Mouse (Mus musculus): ENCODE measurements at regions not wholly inside any gene's neighbourhood (a gene's known extent, or its start where the extent isn't known, plus 50 kb on each side); places are given as distances from the start of the nearest gene placed in this dataset.

DNA sequence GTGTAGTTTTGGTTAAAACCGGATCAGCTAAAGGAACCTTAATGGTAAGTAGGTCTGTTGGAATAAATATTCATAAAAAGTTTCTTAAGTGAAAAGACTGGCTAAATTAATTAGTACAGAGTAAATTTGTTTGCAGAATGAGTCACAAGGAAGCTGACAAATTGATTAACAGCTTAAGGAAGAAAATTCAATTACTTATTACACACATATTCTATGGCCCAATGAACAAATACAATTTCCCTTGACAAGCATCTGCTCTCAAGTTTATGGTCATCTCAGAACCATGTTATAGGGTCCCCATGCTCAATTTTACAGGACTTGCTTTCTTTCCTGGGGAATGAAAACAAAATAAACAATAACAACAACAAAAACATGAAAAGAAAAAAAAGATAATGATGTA is 231.4 kb upstream of the Frg1 start:
- Histone ChIP-seq H3K27me3 (ENCODE audit: control insufficient read depth, insufficient read depth, low read length) (no peaks in the 10 kb centered on the region), H3K27ac (ENCODE audit: insufficient read depth, low read length) (no peak overlapping the region), H3K4me1 (ENCODE audit: control insufficient read depth, insufficient read depth, low read length) (no peaks in the 10 kb centered on the region), H3K4me3 (replicated peaks; ENCODE audit: insufficient read depth, low read depth, low read length) (no peak overlapping the region)
- 86% methylated on average over 1 of the region's 1 CpGs for WGBS
- DNase-seq = no peak
- TF ChIP-seq CTCF (IDR thresholded peaks at IDR 0.05; ENCODE audit: borderline replicate concordance, insufficient read depth, low read depth, low read length) (no peak), POLR2A (IDR thresholded peaks at IDR 0.05; ENCODE audit: borderline replicate concordance, insufficient read depth, low read length) (no peak)

DNA sequence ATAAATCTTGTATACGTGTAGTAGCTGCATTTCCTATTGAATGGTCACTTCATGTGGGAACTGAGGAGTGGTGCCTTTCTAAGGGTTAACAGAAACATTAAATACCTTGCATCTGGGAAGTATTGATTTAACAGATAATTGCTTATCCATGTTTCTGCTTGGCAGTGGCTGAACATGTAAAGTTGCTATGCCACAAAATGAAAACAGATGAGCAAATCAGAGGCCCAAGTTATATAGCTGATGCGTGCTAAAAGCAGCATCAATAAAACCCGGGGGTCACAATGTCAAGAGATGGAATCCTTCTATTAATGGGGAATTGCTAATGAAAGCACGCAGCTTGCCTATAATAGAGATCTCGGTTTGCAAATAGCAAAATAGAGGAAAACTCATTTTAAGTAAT is 227.8 kb upstream of the Frg1 start:
- 89% methylated on average over 5 of the region's 5 CpGs for WGBS
- Histone ChIP-seq H3K4me3 (replicated peaks; ENCODE audit: insufficient read depth, low read depth, low read length) (no peak overlapping the region), H3K27ac (ENCODE audit: insufficient read depth, low read length) (no peak overlapping the region), H3K4me1 (ENCODE audit: control insufficient read depth, insufficient read depth, low read length) (no peaks in the 10 kb centered on the region), H3K27me3 (ENCODE audit: control insufficient read depth, insufficient read depth, low read length) (no peaks in the 10 kb centered on the region)
- TF ChIP-seq POLR2A (IDR thresholded peaks at IDR 0.05; ENCODE audit: borderline replicate concordance, insufficient read depth, low read length) (no peak), CTCF (IDR thresholded peaks at IDR 0.05; ENCODE audit: borderline replicate concordance, insufficient read depth, low read depth, low read length) (no peak)
- no peak for DNase-seq

DNA sequence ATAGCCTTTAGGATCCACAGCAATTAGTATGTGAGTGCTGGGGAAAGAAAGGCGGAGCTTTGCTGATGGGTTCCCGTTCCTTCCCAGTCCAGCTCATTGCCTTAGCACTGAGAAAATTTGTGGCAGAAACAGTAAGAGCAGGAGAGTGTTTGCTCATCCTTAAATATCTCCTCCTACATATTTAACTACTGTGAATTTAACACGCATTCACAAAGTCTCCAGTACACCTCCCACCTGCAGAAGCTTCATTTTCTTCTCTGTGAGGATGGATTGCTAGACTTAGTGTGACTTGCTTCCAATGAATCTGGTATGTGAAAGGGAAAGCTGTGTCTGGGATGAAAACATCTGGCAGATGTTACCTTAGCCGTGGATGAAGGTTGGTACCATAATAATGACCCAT is 207.0 kb upstream of the Frg1 start:
- TF ChIP-seq POLR2A (IDR thresholded peaks at IDR 0.05; ENCODE audit: borderline replicate concordance, insufficient read depth, low read length) (no peak), CTCF (IDR thresholded peaks at IDR 0.05; ENCODE audit: borderline replicate concordance, insufficient read depth, low read depth, low read length) (no peak)
- Histone ChIP-seq H3K27me3 (ENCODE audit: control insufficient read depth, insufficient read depth, low read length) (no peaks in the 10 kb centered on the region), H3K4me1 (ENCODE audit: control insufficient read depth, insufficient read depth, low read length) (no peaks in the 10 kb centered on the region), H3K27ac (ENCODE audit: insufficient read depth, low read length) (no peak overlapping the region), H3K4me3 (replicated peaks; ENCODE audit: insufficient read depth, low read depth, low read length) (no peak overlapping the region)
- DNase-seq = no peak
- WGBS = 93% methylated on average over 4 of the region's 4 CpGs

DNA sequence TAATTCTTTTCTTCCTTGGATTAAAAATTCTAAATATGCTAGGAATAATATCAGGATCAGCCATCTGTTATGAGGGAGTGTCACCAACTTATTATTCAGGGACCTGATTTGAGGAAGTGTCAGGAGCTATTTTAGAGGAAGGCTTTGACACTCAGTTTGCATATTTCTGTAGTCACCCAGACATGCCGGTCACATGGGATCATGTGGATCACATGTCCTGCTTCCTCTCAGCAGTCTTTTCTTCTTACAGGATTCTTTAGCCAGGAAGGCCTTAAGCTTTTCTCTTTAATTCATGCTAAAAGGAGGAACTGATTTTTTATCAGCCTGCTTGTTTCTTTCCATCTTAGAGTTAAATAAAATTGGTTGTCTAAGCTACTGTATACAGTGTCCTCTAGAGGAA is 183.4 kb upstream of the Frg1 start:
- H3K4me3 ChIP-seq (replicated peaks; ENCODE audit: insufficient read depth, low read depth, low read length) = no peak overlapping the region
- no peak overlapping the region for H3K27ac ChIP-seq (ENCODE audit: insufficient read depth, low read length)
- H3K27me3 ChIP-seq (ENCODE audit: control insufficient read depth, insufficient read depth, low read length) = no peaks in the 10 kb centered on the region
- 63% methylated on average over 1 of the region's 1 CpGs for WGBS
- no peak for DNase-seq
- TF ChIP-seq CTCF (IDR thresholded peaks at IDR 0.05; ENCODE audit: borderline replicate concordance, insufficient read depth, low read depth, low read length) (no peak), POLR2A (IDR thresholded peaks at IDR 0.05; ENCODE audit: borderline replicate concordance, insufficient read depth, low read length) (no peak)
- H3K4me1 ChIP-seq (ENCODE audit: control insufficient read depth, insufficient read depth, low read length) = no peaks in the 10 kb centered on the region

DNA sequence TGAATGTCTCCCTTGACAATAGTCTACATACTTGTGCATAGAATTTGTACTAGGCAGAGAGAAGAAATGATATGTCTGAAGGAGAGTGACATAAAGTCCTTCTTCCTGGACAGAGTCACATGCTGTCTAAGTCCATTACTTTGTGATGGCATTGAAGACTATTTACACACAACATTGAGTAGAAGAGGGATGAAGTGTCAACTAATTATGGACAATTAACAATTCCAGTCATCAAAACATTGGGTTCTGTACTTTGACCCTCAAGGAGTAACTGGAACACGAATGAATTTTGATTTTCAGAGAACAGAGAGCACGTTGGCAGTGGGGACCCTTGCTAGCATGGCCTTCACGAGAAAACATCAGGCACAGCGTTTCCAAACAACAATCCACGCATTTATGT is 177.6 kb upstream of the Frg1 start:
- TF ChIP-seq CTCF (IDR thresholded peaks at IDR 0.05; ENCODE audit: borderline replicate concordance, insufficient read depth, low read depth, low read length) (no peak), POLR2A (IDR thresholded peaks at IDR 0.05; ENCODE audit: borderline replicate concordance, insufficient read depth, low read length) (no peak)
- no peak for DNase-seq
- Histone ChIP-seq H3K4me1 (ENCODE audit: control insufficient read depth, insufficient read depth, low read length) (no peaks in the 10 kb centered on the region), H3K27ac (ENCODE audit: insufficient read depth, low read length) (no peak overlapping the region), H3K4me3 (replicated peaks; ENCODE audit: insufficient read depth, low read depth, low read length) (no peak overlapping the region), H3K27me3 (ENCODE audit: control insufficient read depth, insufficient read depth, low read length) (no peaks in the 10 kb centered on the region)
- WGBS = 89% methylated on average over 5 of the region's 5 CpGs

DNA sequence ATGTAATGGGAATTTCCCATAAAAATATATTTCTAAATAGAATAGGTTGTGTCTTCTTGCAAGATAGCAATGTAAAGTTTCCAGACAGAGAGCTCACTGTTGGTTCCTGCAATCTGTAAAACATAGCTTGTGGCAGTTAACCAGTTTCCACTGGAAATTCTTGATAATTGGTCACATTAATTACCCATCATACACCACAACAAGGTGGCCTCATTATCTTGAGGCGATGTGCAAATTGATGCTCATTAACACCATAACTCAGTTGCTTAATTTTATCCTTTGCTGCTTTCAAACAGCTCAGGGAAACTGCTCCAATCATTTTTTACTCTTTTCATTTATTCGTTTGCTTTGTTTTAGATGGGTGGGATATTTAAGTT is 176.8 kb upstream of the Frg1 start:
- no peak for DNase-seq
- no peaks in the 10 kb centered on the region for H3K27me3 ChIP-seq (ENCODE audit: control insufficient read depth, insufficient read depth, low read length)
- no peaks in the 10 kb centered on the region for H3K4me1 ChIP-seq (ENCODE audit: control insufficient read depth, insufficient read depth, low read length)
- no peak overlapping the region for H3K27ac ChIP-seq (ENCODE audit: insufficient read depth, low read length)
- TF ChIP-seq CTCF (IDR thresholded peaks at IDR 0.05; ENCODE audit: borderline replicate concordance, insufficient read depth, low read depth, low read length) (no peak), POLR2A (IDR thresholded peaks at IDR 0.05; ENCODE audit: borderline replicate concordance, insufficient read depth, low read length) (no peak)
- H3K4me3 ChIP-seq (replicated peaks; ENCODE audit: insufficient read depth, low read depth, low read length) = no peak overlapping the region
- 74% methylated on average over 2 of the region's 2 CpGs for WGBS

DNA sequence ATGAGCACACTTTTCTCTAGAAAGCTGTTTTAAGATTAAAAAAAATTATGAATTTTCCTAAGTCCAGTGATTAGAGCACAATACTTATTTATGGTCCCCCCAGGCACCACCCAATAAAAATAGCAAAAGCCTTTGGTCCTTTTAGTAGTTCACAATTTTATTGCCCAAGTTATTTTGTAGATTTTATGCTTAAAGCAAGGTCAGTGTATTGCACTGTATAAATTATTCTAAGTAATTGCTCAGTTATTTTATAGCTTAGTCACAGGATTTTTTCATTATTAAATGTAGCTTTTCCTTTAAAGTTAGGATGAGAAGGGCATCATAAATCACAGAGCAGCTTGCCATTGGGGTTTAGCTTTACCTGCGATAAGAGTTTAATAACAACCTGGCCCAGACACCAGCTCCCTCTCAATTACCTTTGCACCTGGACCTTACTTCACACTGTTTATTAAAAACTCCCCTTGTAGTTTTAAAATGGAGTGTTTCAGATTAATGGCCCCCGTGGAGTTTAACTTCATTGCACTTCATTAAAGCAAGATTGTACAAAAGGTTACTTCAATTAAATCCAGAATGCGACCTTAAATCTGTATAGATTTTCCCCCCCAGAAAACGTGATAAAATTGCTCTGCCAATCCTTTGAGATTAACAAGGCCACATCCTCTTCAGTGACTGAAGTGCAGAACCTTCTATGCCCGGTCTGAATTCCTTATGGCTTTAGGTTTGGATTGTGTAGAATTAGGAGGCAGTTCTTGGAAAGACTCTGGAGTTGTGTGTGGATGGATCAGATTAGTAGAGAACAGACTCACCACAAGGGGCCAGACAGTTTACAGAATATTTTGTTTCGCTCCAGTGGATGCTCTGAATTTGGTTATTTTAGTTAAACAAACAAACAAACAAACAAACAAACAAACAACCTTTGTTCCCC is 176.1 kb upstream of the Frg1 start:
- H3K27ac ChIP-seq (ENCODE audit: insufficient read depth, low read length) = no peak overlapping the region
- no peaks in the 10 kb centered on the region for H3K4me1 ChIP-seq (ENCODE audit: control insufficient read depth, insufficient read depth, low read length)
- DNase-seq = no peak
- H3K27me3 ChIP-seq (ENCODE audit: control insufficient read depth, insufficient read depth, low read length) = no peaks in the 10 kb centered on the region
- no peak overlapping the region for H3K4me3 ChIP-seq (replicated peaks; ENCODE audit: insufficient read depth, low read depth, low read length)
- 86% methylated on average over 6 of the region's 6 CpGs for WGBS
- TF ChIP-seq POLR2A (IDR thresholded peaks at IDR 0.05; ENCODE audit: borderline replicate concordance, insufficient read depth, low read length) = no peak
- TF ChIP-seq CTCF (IDR thresholded peaks at IDR 0.05; ENCODE audit: borderline replicate concordance, insufficient read depth, low read depth, low read length) = no peak

DNA sequence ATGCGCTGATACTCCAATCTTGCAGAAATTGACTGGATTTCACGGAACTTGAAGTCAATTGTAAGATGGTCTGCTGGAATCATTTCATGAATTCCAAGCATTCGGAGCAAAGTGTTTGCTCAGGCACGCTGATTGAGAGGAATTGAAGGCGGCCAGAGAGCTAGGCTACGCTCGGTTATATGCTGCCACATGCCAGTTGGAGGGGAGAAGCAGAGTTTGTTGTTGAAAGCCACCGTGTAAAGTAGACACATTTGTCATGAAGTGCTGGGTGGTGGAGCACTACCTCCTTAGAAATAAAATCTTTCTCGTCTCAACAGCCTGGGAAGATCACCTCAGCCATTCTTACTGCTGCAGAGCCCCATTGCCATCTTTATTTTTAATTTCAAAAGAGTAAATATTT is 175.3 kb upstream of the Frg1 start:
- H3K4me1 ChIP-seq (ENCODE audit: control insufficient read depth, insufficient read depth, low read length) = no peaks in the 10 kb centered on the region
- 53% methylated on average over 9 of the region's 9 CpGs for WGBS
- TF ChIP-seq CTCF (IDR thresholded peaks at IDR 0.05; ENCODE audit: borderline replicate concordance, insufficient read depth, low read depth, low read length) = no peak
- no peak for TF ChIP-seq POLR2A (IDR thresholded peaks at IDR 0.05; ENCODE audit: borderline replicate concordance, insufficient read depth, low read length)
- H3K27me3 ChIP-seq (ENCODE audit: control insufficient read depth, insufficient read depth, low read length) = no peaks in the 10 kb centered on the region
- no peak overlapping the region for H3K27ac ChIP-seq (ENCODE audit: insufficient read depth, low read length)
- H3K4me3 ChIP-seq (replicated peaks; ENCODE audit: insufficient read depth, low read depth, low read length) = no peak overlapping the region
- DNase-seq = no peak

Measured in cerebellum, adult 2 months (tissue).